Mouse (Mus musculus): ENCODE results near the gene Gm13199. TPM values are rescaled to one million over a fixed set of nuclear protein-coding genes. Genes with fewer than 3 reads are reported as not detected.

Gene Gm13199
- polyA plus RNA-seq, 1 experiment from 2014 or later, result 3.7 TPM

DNA sequence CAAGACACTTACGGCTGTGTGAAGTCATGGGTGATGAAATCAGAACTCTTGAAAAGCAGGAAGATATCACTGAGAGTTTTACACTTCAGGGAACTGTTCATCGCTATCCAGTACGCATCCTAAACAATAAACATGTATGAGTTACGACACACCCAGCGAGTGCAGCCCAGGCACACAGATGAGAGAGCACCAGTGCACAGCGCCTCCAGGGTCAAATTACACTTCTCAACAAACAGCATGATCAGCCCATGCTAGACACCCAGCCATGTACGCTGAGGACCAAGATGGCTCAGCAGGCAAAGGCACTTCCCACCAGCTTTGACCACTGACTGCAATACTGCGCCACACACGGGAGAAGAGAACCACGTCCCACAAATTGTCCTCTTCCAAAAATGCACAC, 41.5 kb downstream of the Gm13199 start:
- Histone ChIP-seq H3K36me3 (peaks cover 84% of the 10 kb centered on the region), H3K4me2 (no peak overlapping the region)
- WGBS, result 84% methylated on average over 10 of the region's 10 CpGs

More for the DNA sequence above, 41.5 kb downstream of the Gm13199 start:
- no peaks in the 10 kb centered on the region for H3K9me3 ChIP-seq
- H3K9ac ChIP-seq (replicated peaks), result no peak overlapping the region
- no peaks in the 10 kb centered on the region for H3K27me3 ChIP-seq
- no peak for ATAC-seq (ENCODE audit: insufficient number of reproducible peaks, insufficient read depth, low FRiP score, low TSS enrichment, low read depth)
- no peak overlapping the region for H3K27ac ChIP-seq
- no peaks in the 10 kb centered on the region for H3K4me1 ChIP-seq (replicated peaks)
- H3K4me3 ChIP-seq (replicated peaks), result no peak overlapping the region

Other genes with a start within 250 kb of the Gm13199 start
- 1.1 TPM in 2 replicates for gene Camk1d, start 148.4 kb downstream of the Gm13199 start, polyA plus RNA-seq (2016; fragmentation: Nextera tagmentation; extraction: Ambion mirVana)
- 91.8 and 93.2 TPM in 2 replicates for gene Nudt5, start 17.9 kb downstream of the Gm13199 start, polyA plus RNA-seq (2016; fragmentation: Nextera tagmentation; extraction: Ambion mirVana)
- gene Cdc123, start 17.8 kb downstream of the Gm13199 start, polyA plus RNA-seq (2016; fragmentation: Nextera tagmentation; extraction: Ambion mirVana), result 366 and 371 TPM in 2 replicates
- 97.0 and 104 TPM in 2 replicates for gene Sec61a2, start 32.5 kb upstream of the Gm13199 start, polyA plus RNA-seq (2016; fragmentation: Nextera tagmentation; extraction: Ambion mirVana)
- gene Dhtkd1, start 79.9 kb upstream of the Gm13199 start, polyA plus RNA-seq (2016; fragmentation: Nextera tagmentation; extraction: Ambion mirVana), result 5.8 and 8.5 TPM in 2 replicates
- gene Upf2, start 88.5 kb upstream of the Gm13199 start, polyA plus RNA-seq (2016; fragmentation: Nextera tagmentation; extraction: Ambion mirVana), result 14.5 and 15.3 TPM in 2 replicates

All from limb, embryonic 12.5 days (tissue).